Mouse (Mus musculus): Measurements from ENCODE around the gene H2-Q7.
A peak's percentile ranks its signal among the peaks of the same experiment; 100 is the strongest.
"Not testable (repeated sequence)": the region's sequence is repeated elsewhere in the genome, so short reads cannot be mapped to it uniquely, and the experiment has no call there.

H2-Q7 gene

GRCm38 (mm10) chr17:35437386-35437936 lies 1.5 kb upstream of the H2-Q7 start:
- not testable (repeated sequence) for DNase-seq

- not testable (repeated sequence) for DNase-seq
Measured at GRCm38 (mm10) chr17:35438395-35438794, 560 bp upstream of the H2-Q7 start.

- not testable (repeated sequence) for DNase-seq
Measured at GRCm38 (mm10) chr17:35439295-35439747, 366 bp downstream of the H2-Q7 start.

GRCm38 (mm10) chr17:35439925-35440645 lies 1.1 kb downstream of the H2-Q7 start:
- DNase-seq: not testable (repeated sequence)

- not testable (repeated sequence) for DNase-seq
Measured at GRCm38 (mm10) chr17:35442376-35442775, 3.4 kb downstream of the H2-Q7 start.

GRCm38 (mm10) chr17:35444510-35444909 lies 5.6 kb downstream of the H2-Q7 start:
- DNase-seq: not testable (repeated sequence)

- not testable (repeated sequence) for DNase-seq
Measured at GRCm38 (mm10) chr17:35458247-35458646, 19.3 kb downstream of the H2-Q7 start.

GRCm38 (mm10) chr17:35460513-35461341 lies 21.8 kb downstream of the H2-Q7 start:
- not testable (repeated sequence) for DNase-seq

DNA sequence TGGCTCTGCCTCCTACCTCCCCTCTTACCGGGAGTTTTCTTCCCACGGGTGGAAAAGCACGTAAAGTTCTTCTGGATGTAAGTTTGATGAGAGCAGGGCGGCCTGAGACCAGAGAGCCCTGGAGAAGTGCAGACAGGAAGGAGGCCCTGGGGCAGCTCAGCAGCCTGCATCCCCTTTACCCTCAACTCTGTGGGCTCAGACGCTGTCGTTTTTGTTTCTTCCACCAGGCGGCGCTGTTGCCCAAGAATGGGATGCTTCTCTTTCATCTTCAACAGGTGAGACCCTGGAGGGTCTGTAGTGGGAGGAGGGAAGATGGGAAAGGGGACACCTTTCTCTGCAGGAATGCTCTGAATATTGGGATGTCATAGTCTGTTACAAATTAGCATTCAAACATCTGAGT lies 26.7 kb downstream of the H2-Q7 start:
- not testable (repeated sequence) for DNase-seq

DNA sequence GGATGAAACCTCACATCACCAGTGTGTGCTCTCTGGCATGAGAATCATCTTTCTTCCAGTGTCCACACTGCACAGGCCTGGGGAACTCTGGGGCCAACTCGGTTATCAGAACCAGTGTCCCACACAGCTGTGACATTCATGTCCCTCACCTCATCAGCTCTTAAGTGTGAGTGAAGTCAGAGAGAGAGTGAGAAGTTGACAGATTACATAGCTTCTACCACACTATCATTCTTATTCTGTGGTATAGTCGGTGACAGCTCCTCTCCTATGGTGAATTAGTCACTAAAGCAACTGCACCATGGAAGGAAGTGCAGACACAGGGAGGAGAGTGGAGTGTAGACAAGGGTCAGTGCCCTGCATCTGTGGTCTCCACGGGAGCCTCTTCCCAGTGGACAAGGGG lies 30.0 kb downstream of the H2-Q7 start:
- not testable (repeated sequence) for DNase-seq

- no peak for DNase-seq
Measured at GRCm38 (mm10) chr17:35469842-35470751, 31.1 kb downstream of the H2-Q7 start, which contains the start of gene H2-Q10. TSS of gene H2-Q10 (plus strand) at chr17:35470089.

DNA sequence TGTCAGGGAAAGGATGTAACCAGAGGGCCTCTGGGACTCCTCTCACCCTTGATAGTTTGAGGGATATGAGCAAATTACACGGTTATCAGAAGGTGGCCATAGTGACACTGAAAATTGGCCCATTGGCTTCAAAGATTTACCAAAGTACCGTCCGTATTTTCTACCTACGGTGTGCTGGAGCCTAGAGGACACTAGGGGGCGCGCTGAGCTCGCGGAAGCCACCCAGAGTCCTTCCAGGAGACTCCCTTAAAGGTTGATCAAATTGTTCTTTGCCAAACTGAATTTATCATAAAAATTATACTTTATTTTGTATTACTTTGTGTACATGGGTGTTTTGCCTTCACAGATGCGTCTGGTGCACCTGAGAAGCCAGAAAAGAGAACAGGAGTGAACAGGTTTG lies 45.1 kb downstream of the H2-Q7 start:
- DNase-seq: peak; percentile 44

GRCm38 (mm10) chr17:35485702-35486101 lies 46.7 kb downstream of the H2-Q7 start:
- no peak for DNase-seq

DNA sequence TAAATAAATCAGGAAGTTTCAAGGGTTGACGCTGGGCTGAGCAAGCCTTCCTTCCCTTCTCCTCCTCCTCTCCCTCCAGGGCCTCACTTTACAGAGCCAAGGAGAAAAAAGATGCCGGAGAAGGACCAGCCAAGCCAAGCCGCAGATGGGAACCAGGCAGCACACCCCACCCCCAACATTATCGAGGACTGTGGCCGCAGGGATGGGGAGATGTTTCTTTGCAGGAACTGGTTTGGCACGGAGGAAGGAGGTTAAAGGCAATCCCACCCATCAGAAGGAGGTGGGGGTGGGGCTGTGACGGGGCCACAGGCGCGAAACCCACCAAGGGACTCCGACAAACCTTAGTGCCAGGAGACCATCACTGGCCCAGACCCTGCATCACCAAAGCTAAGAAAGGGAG lies 47.8 kb downstream of the H2-Q7 start:
- no peak for DNase-seq

- no peak for DNase-seq
Measured at GRCm38 (mm10) chr17:35488041-35488440, 49.1 kb downstream of the H2-Q7 start.

GRCm38 (mm10) chr17:35490320-35490719 lies 51.4 kb downstream of the H2-Q7 start:
- no peak for DNase-seq
